8 mouse cellular contexts compared by ENCODE assay signal in genomic region chr17:56010681-56011080, GRCm38 (mm10). TPM values are rescaled to one million over a fixed set of nuclear protein-coding genes. Genes with fewer than 3 reads are reported as not detected.
DNase-seq lines count a peak whose midpoint lies in the region; ATAC-seq and TF ChIP-seq lines count a peak whose summit lies in the region.

No protein-coding gene starts in this region.

- H3K9ac ChIP-seq in intestine, postnatal 0 days (ENCODE audit: low read depth, low read length) = 0 out of 2 replicates have a peak overlapping the region, but pooled peaks have one; percentile 58
- peak overlapping the region; percentile 72 for H3K9ac ChIP-seq in midbrain, postnatal 0 days (replicated peaks; ENCODE audit: low read length, poor library complexity, severe bottlenecking)
- no peak overlapping the region for H3K9ac ChIP-seq in stomach, embryonic 14.5 days (replicated peaks; ENCODE audit: low read depth, low read length)

- WGBS in intestine, postnatal 0 days = 7% methylated on average over 7 of the region's 9 CpGs
- 6% methylated on average over 9 of the region's 9 CpGs for WGBS in midbrain, postnatal 0 days
- WGBS in stomach, embryonic 14.5 days = 8% methylated on average over 9 of the region's 9 CpGs

- no peak for ATAC-seq in intestine, postnatal 0 days
- no peak for ATAC-seq in midbrain, postnatal 0 days (ENCODE audit: low FRiP score)
- no peak for ATAC-seq in stomach, embryonic 14.5 days (ENCODE audit: insufficient number of reproducible peaks, insufficient read depth, low FRiP score, low read depth)

- H3K36me3 ChIP-seq in intestine, postnatal 0 days (ENCODE audit: control insufficient read depth, insufficient read depth) = peaks cover 33% of the 10 kb centered on the region
- peaks cover 24% of the 10 kb centered on the region for H3K36me3 ChIP-seq in midbrain, postnatal 0 days (ENCODE audit: insufficient read depth, low read length)
- peaks cover 29% of the 10 kb centered on the region for H3K36me3 ChIP-seq in stomach, embryonic 14.5 days (ENCODE audit: control insufficient read depth, insufficient read depth, low read length)

- peaks cover 11% of the 10 kb centered on the region; the same call in 1 of the 2 replicates for H3K4me1 ChIP-seq in intestine, postnatal 0 days (replicated peaks; ENCODE audit: control insufficient read depth, insufficient read depth, low read length)
- H3K4me1 ChIP-seq in midbrain, postnatal 0 days (ENCODE audit: insufficient read depth, low read length) = peaks cover 11% of the 10 kb centered on the region
- H3K4me1 ChIP-seq in stomach, embryonic 14.5 days (ENCODE audit: control insufficient read depth, insufficient read depth, low read length) = peaks cover 11% of the 10 kb centered on the region

- no peak overlapping the region for H3K27ac ChIP-seq in intestine, postnatal 0 days (ENCODE audit: low read depth, low read length)
- no peak overlapping the region for H3K27ac ChIP-seq in midbrain, postnatal 0 days (ENCODE audit: low read depth, low read length)
- no peak overlapping the region for H3K27ac ChIP-seq in stomach, embryonic 14.5 days (ENCODE audit: low read length)

- H3K27me3 ChIP-seq in intestine, postnatal 0 days (replicated peaks; ENCODE audit: control insufficient read depth, insufficient read depth, low read length) = no peaks in the 10 kb centered on the region
- no peaks in the 10 kb centered on the region for H3K27me3 ChIP-seq in midbrain, postnatal 0 days (ENCODE audit: insufficient read depth, low read length)
- no peaks in the 10 kb centered on the region for H3K27me3 ChIP-seq in stomach, embryonic 14.5 days (ENCODE audit: control insufficient read depth, insufficient read depth, low read length)

- TF ChIP-seq CTCF in intestine, postnatal 0 days (IDR thresholded peaks at IDR 0.05; ENCODE audit: low read depth) = peak; percentile 98
- TF ChIP-seq CTCF in midbrain, postnatal 0 days (IDR thresholded peaks at IDR 0.05) = peak; percentile 91

- H3K4me3 ChIP-seq in intestine, postnatal 0 days (ENCODE audit: low read depth, low read length) = peak overlapping the region; percentile 6
- peak overlapping the region; percentile 66 for H3K4me3 ChIP-seq in midbrain, postnatal 0 days (ENCODE audit: low read depth, low read length)
- no peak overlapping the region for H3K4me3 ChIP-seq in stomach, embryonic 14.5 days (ENCODE audit: low read depth, low read length)

- no peaks in the 10 kb centered on the region for H3K9me3 ChIP-seq in intestine, postnatal 0 days (ENCODE audit: control insufficient read depth)
- H3K9me3 ChIP-seq in midbrain, postnatal 0 days (ENCODE audit: low read length) = no peaks in the 10 kb centered on the region
- H3K9me3 ChIP-seq in stomach, embryonic 14.5 days (ENCODE audit: control insufficient read depth, low read depth, low read length) = no peaks in the 10 kb centered on the region

- DNase-seq in left cerebral cortex, adult 18-20 months (ENCODE audit: low spot score in 2 of 2) = peak; percentile 69 to 83
- no peak for DNase-seq in left cerebral cortex, adult 11 months (ENCODE audit: low spot score)
- peak; percentile 82 to 83 for DNase-seq in cerebellum, postnatal 36 days
- peak; percentile 67 for DNase-seq in gastrocnemius, postnatal 25 days
- DNase-seq in liver = peak; percentile 81
- peak; percentile 42 for DNase-seq in midbrain, postnatal 0 days (ENCODE audit: low spot score)

- H3K4me2 ChIP-seq in intestine, postnatal 0 days (replicated peaks; ENCODE audit: low read depth) = peak overlapping the region; percentile 94
- H3K4me2 ChIP-seq in midbrain, postnatal 0 days (ENCODE audit: low read depth, low read length, poor library complexity, severe bottlenecking) = peak overlapping the region; percentile 96
- peak overlapping the region; percentile 89; the same call in 1 of the 2 replicates for H3K4me2 ChIP-seq in stomach, embryonic 14.5 days (replicated peaks; ENCODE audit: low read depth, low read length)

RNA-seq across cellular contexts. Expression of gene Mpnd, which starts 5.2 kb away (rescaled TPM):
- total RNA-seq in left cerebral cortex, adult 18-20 months (2021) = 10 to 100 TPM; 85.0 to 94.3 TPM
- total RNA-seq in gastrocnemius, postnatal 25 days (2021) = 10 to 100 TPM; 43.3 to 44.4 TPM
- 41.4 and 43.0 TPM in 2 replicates for polyA plus RNA-seq in intestine, postnatal 0 days (2015; fragmentation: Nextera tagmentation; extraction: Ambion mirVana)
- 145 and 293 TPM in 2 replicates for total RNA-seq in midbrain, postnatal 0 days (2014; rRNA removed)
- polyA plus RNA-seq in midbrain, postnatal 0 days (2015; fragmentation: Nextera tagmentation; extraction: Ambion mirVana) = 91.6 and 99.2 TPM in 2 replicates
- 97.9 and 102 TPM in 2 replicates for polyA plus RNA-seq in stomach, embryonic 14.5 days (2014; fragmentation: Nextera tagmentation; extraction: Ambion mirVana)

RNA-seq across cellular contexts. Expression of gene Stap2, which starts 5.3 kb away (rescaled TPM):
- total RNA-seq in left cerebral cortex, adult 18-20 months (2021) = 1 to 10 TPM; 1.9 to 2.8 TPM
- total RNA-seq in gastrocnemius, postnatal 25 days (2021) = 1 to 10 TPM; 2.6 to 4.9 TPM
- 82.8 and 84.5 TPM in 2 replicates for polyA plus RNA-seq in intestine, postnatal 0 days (2015; fragmentation: Nextera tagmentation; extraction: Ambion mirVana)
- total RNA-seq in midbrain, postnatal 0 days (2014; rRNA removed) = 1.8 and 2.4 TPM in 2 replicates
- polyA plus RNA-seq in midbrain, postnatal 0 days (2015; fragmentation: Nextera tagmentation; extraction: Ambion mirVana) = 4.3 TPM in 2 replicates
- polyA plus RNA-seq in stomach, embryonic 14.5 days (2014; fragmentation: Nextera tagmentation; extraction: Ambion mirVana) = 19.7 and 23.8 TPM in 2 replicates

RNA-seq across cellular contexts. Expression of gene Fsd1, which starts 24.4 kb away (rescaled TPM):
- 10 to 100 TPM; 81.3 to 86.5 TPM for total RNA-seq in left cerebral cortex, adult 18-20 months (2021)
- not detected for total RNA-seq in gastrocnemius, postnatal 25 days (2021)
- 3.6 and 4.2 TPM in 2 replicates for polyA plus RNA-seq in intestine, postnatal 0 days (2015; fragmentation: Nextera tagmentation; extraction: Ambion mirVana)
- 122 and 129 TPM in 2 replicates for total RNA-seq in midbrain, postnatal 0 days (2014; rRNA removed)
- polyA plus RNA-seq in midbrain, postnatal 0 days (2015; fragmentation: Nextera tagmentation; extraction: Ambion mirVana) = 188 and 225 TPM in 2 replicates
- 13.7 and 17.6 TPM in 2 replicates for polyA plus RNA-seq in stomach, embryonic 14.5 days (2014; fragmentation: Nextera tagmentation; extraction: Ambion mirVana)

RNA-seq across cellular contexts. Expression of gene Sh3gl1, which starts 25.8 kb away (rescaled TPM):
- total RNA-seq in left cerebral cortex, adult 18-20 months (2021) = 10 to 100 TPM; 36.4 to 39.3 TPM
- 10 to 100 TPM; 10.8 to 12.4 TPM for total RNA-seq in gastrocnemius, postnatal 25 days (2021)
- polyA plus RNA-seq in intestine, postnatal 0 days (2015; fragmentation: Nextera tagmentation; extraction: Ambion mirVana) = 92.3 and 97.0 TPM in 2 replicates
- 64.1 and 71.4 TPM in 2 replicates for total RNA-seq in midbrain, postnatal 0 days (2014; rRNA removed)
- polyA plus RNA-seq in midbrain, postnatal 0 days (2015; fragmentation: Nextera tagmentation; extraction: Ambion mirVana) = 83.2 and 84.8 TPM in 2 replicates
- 127 and 136 TPM in 2 replicates for polyA plus RNA-seq in stomach, embryonic 14.5 days (2014; fragmentation: Nextera tagmentation; extraction: Ambion mirVana)

RNA-seq across cellular contexts. Expression of gene Chaf1a, which starts 29.6 kb away (rescaled TPM):
- 1 to 10 TPM; 1.9 to 2.7 TPM for total RNA-seq in left cerebral cortex, adult 18-20 months (2021)
- total RNA-seq in gastrocnemius, postnatal 25 days (2021) = 1 to 10 TPM in 1 of 2 experiments, under 1 TPM in 1; 0.79 to 1.3 TPM
- polyA plus RNA-seq in intestine, postnatal 0 days (2015; fragmentation: Nextera tagmentation; extraction: Ambion mirVana) = 4.8 and 5.2 TPM in 2 replicates
- 2.7 and 3.1 TPM in 2 replicates for total RNA-seq in midbrain, postnatal 0 days (2014; rRNA removed)
- 2.4 and 2.8 TPM in 2 replicates for polyA plus RNA-seq in midbrain, postnatal 0 days (2015; fragmentation: Nextera tagmentation; extraction: Ambion mirVana)
- 19.2 and 19.6 TPM in 2 replicates for polyA plus RNA-seq in stomach, embryonic 14.5 days (2014; fragmentation: Nextera tagmentation; extraction: Ambion mirVana)

Comparison
In these comparisons a context has a peak if more than half of its experiments do, and no peak if none do; other contexts are left out.
1. RNA of gene Fsd1, which starts 24.4 kb away (total RNA-seq): 122 to 129 TPM in midbrain, postnatal 0 days and 81.3 to 86.5 TPM in left cerebral cortex, adult 18-20 months; not detected in gastrocnemius, postnatal 25 days; every median in the first group is over 10 times any median in the second.
2. Peak in every context shown above with its lines, with median percentiles within 50 percentile points of each other: H3K4me2 ChIP-seq.